Mouse (Mus musculus) CH12.LX (cell line): Measurements from ENCODE around the gene Slc17a4. TPM values are rescaled to one million over a fixed set of nuclear protein-coding genes. Genes with fewer than 3 reads are reported as not detected.

Experiments used
- DNase-seq: peaks from one replicate; pipeline ENCODE4 v3.0.0-alpha.2; 2013; ENCODE audit errors: extremely low read depth
- H3K27ac ChIP-seq: 2 replicates; pipeline ENCODE4 v1.5.1; 2012; ENCODE audit warnings: low read depth, mild to moderate bottlenecking, control low read depth, moderate library complexity; ENCODE audit not compliant: insufficient read depth
- H3K27me3 ChIP-seq: replicated peaks from 2 replicates; pipeline ENCODE3; 2012; ENCODE audit warnings: inconsistent platforms
- H3K36me3 ChIP-seq, 2 experiments: replicated peaks in 1 of 2; 2 replicates each; pipeline versions ENCODE3 to v1.6.1; 2012; ENCODE audit warnings: inconsistent platforms in 1 of 2, low read length in 1 of 2, mild to moderate bottlenecking in 1 of 2, mixed read lengths in 1 of 2, moderate library complexity in 1 of 2; ENCODE audit not compliant: control insufficient read depth in 1 of 2, insufficient read depth in 1 of 2
- H3K4me1 ChIP-seq, 2 experiments: 2 replicates each; pipeline ENCODE4 v1.6.1; 2012; ENCODE audit warnings: inconsistent platforms in 1 of 2, moderate library complexity in 1 of 2; ENCODE audit not compliant: insufficient read depth in 2 of 2, control insufficient read depth in 1 of 2
- H3K4me2 ChIP-seq: 2 replicates; pipeline ENCODE4 v1.6.1; 2012; ENCODE audit warnings: low read depth, mild to moderate bottlenecking, control low read depth; ENCODE audit not compliant: poor library complexity, insufficient read depth, severe bottlenecking
- H3K4me3 ChIP-seq, 3 experiments: fragments of 150-350 bp in 1 of 3; sonication (generic) in 1 of 3; replicated peaks in 1 of 3; 2 replicates each; pipeline versions ENCODE3 to v1.5.1; 2011 to 2012; ENCODE audit warnings: low read depth in 2 of 3, low read length in 2 of 3, mild to moderate bottlenecking in 2 of 3, moderate library complexity in 2 of 3, control low read depth in 1 of 3, improper control_type of control experiment in 1 of 3, inconsistent platforms in 1 of 3, mixed read lengths in 1 of 3; ENCODE audit not compliant: poor library complexity in 1 of 3
- H3K79me2 ChIP-seq: replicated peaks from 2 replicates; pipeline ENCODE4 v1.6.1; 2012; ENCODE audit warnings: mild to moderate bottlenecking, moderate library complexity; ENCODE audit not compliant: control insufficient read depth, poor library complexity, insufficient read depth, severe bottlenecking; ENCODE audit errors: extremely low read depth
- H3K9ac ChIP-seq: 2 replicates; pipeline ENCODE4 v1.6.1; 2012; ENCODE audit warnings: low read depth, mild to moderate bottlenecking, control low read depth, moderate library complexity; ENCODE audit not compliant: insufficient read depth
- H3K9me3 ChIP-seq: replicated peaks from 2 replicates; pipeline ENCODE3; 2012; ENCODE audit warnings: low read length, inconsistent platforms, mixed read lengths
- BHLHE40 ChIP-seq: IDR thresholded peaks from 2 replicates; pipeline ENCODE4 v1.6.1; 2011; ENCODE audit warnings: mild to moderate bottlenecking, low read depth, low read length, improper control_type of control experiment
- CTCF ChIP-seq, 2 experiments: IDR thresholded peaks in 1 of 2; conservative IDR thresholded peaks in 1 of 2; 2 replicates each; pipeline ENCODE4 v1.5.1; 2011 to 2012; ENCODE audit warnings: low read depth in 2 of 2, low read length in 2 of 2, improper control_type of control experiment in 1 of 2, inconsistent platforms in 1 of 2, mild to moderate bottlenecking in 1 of 2, moderate library complexity in 1 of 2
- EP300 ChIP-seq: IDR thresholded peaks from 2 replicates; pipeline ENCODE4 v1.6.1; 2011; ENCODE audit warnings: low read length, improper control_type of control experiment
- ETS1 ChIP-seq: conservative IDR thresholded peaks from 2 replicates; pipeline ENCODE4 v1.6.1; 2012; ENCODE audit warnings: low read depth, mild to moderate bottlenecking, inconsistent platforms, low read length, improper control_type of control experiment, moderate library complexity
- HCFC1 ChIP-seq: IDR thresholded peaks from 2 replicates; pipeline ENCODE4 v1.6.1; 2012; ENCODE audit warnings: low read depth, mild to moderate bottlenecking, inconsistent platforms, low read length, improper control_type of control experiment
- JUN ChIP-seq: IDR thresholded peaks from 2 replicates; pipeline ENCODE4 v1.6.1; 2011; ENCODE audit warnings: low read depth, mild to moderate bottlenecking, low read length, improper control_type of control experiment, moderate library complexity; ENCODE audit not compliant: insufficient read depth
- MAFK ChIP-seq: IDR thresholded peaks from 2 replicates; pipeline ENCODE4 v1.6.1; 2011; ENCODE audit warnings: low read length, improper control_type of control experiment; ENCODE audit not compliant: insufficient replicate concordance
- NRF1 ChIP-seq: IDR thresholded peaks from 2 replicates; pipeline ENCODE4 v1.6.1; 2014; ENCODE audit warnings: low read depth, mild to moderate bottlenecking, inconsistent platforms, low read length, improper control_type of control experiment, moderate library complexity
- PAX5 ChIP-seq: IDR thresholded peaks from 2 replicates; pipeline ENCODE4 v1.6.1; 2012; ENCODE audit warnings: low read length, inconsistent platforms, mixed read lengths
- POLR2AphosphoS2 ChIP-seq: IDR thresholded peaks from 2 replicates; pipeline ENCODE4 v1.6.1; 2011; ENCODE audit warnings: low read depth, low read length, improper control_type of control experiment
- RAD21 ChIP-seq: IDR thresholded peaks from 2 replicates; pipeline ENCODE4 v1.6.1; 2011; ENCODE audit warnings: low read depth, mild to moderate bottlenecking, low read length, improper control_type of control experiment, moderate library complexity
- RCOR1 ChIP-seq: conservative IDR thresholded peaks from 2 replicates; pipeline ENCODE4 v1.6.1; 2012; ENCODE audit warnings: low read depth, mild to moderate bottlenecking, inconsistent platforms, low read length, improper control_type of control experiment
- TCF12 ChIP-seq: IDR thresholded peaks from 2 replicates; pipeline ENCODE4 v1.6.1; 2014; ENCODE audit warnings: low read depth, mild to moderate bottlenecking, inconsistent platforms, low read length, improper control_type of control experiment
- UBTF ChIP-seq: IDR thresholded peaks from 2 replicates; pipeline ENCODE4 v1.6.1; 2012; ENCODE audit warnings: low read depth, mild to moderate bottlenecking, inconsistent platforms, low read length, improper control_type of control experiment, moderate library complexity
- USF1 ChIP-seq: IDR thresholded peaks from 2 replicates; pipeline ENCODE4 v1.6.1; 2014; ENCODE audit warnings: low read depth, mild to moderate bottlenecking, inconsistent platforms, low read length, improper control_type of control experiment
- USF2 ChIP-seq: conservative IDR thresholded peaks from 2 replicates; pipeline ENCODE4 v1.6.1; 2011; ENCODE audit warnings: low read depth, low read length, improper control_type of control experiment
- ZNF384 ChIP-seq: IDR thresholded peaks from 2 replicates; pipeline ENCODE4 v1.6.1; 2012; ENCODE audit warnings: low read depth, low read length, improper control_type of control experiment, inconsistent platforms
- dilution Hi-C: fragments of 300-500 bp; cut with MboI; formaldehyde crosslinking; loops from 2 replicates; pipeline ENCODE4 v1.14.3; 2020; ENCODE audit warnings: low sequenced_read_pairs; ENCODE audit not compliant: extremely low pct_unique_long_range_greater_than_20kb, extremely low pct_ligation_motif_present
- in situ Hi-C: fragments of 300-500 bp; cut with MboI; formaldehyde crosslinking; loops from 3 replicates; pipeline ENCODE4 v1.14.3; 2019; ENCODE audit warnings: low sequenced_read_pairs, low pct_ligation_motif_present, low pct_unique_long_range_greater_than_20kb, mixed read lengths
- polyA plus RNA-seq: library from polyadenylated mRNA; unstranded; fragments of >175 nt; gene quantifications from 2 replicates; pipeline ENCODE4 v1.2.1, GENCODE M21; 2012; ENCODE audit warnings: low read depth; ENCODE audit not compliant: insufficient read length
- total RNA-seq, 2 experiments: library from RNA; depleted of rRNA; stranded (reverse); fragments of 300-350 nt in 1 of 2; fragments of >200 nt in 1 of 2; gene quantifications; 2 replicates each; pipeline ENCODE4 v1.2.3; 2012 to 2014

Gene Slc17a4
- total and polyA plus RNA-seq, 3 experiments = 0.08 to 0.37 (median 0.35) TPM

DNA sequence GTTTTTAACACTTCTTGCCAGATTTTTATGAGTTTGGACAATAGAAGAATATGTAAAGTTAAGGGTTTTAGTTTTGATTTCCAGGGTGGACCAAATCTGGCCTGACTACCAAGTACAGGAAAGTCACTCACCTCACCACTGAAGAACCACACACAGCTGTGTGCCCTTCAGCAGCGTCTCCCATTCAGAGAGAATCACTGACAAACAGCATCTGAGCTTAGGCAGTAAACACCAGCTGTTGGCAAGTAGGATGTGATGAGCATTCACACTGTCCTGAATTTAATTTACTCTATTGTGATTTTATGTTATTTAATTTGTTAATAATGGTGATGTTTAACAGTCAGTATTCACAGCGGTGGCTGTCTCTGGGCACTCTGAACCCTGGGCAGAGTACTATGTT is 11.0 kb upstream of the Slc17a4 start:
- peaks cover 0 to 2% of the 10 kb centered on the region in 2 experiments; a peak in 3 of 4 replicates for H3K4me1 ChIP-seq
- DNase-seq = no peak
- dilution Hi-C loops = no loop called here
- no peak overlapping the region for H3K4me3 ChIP-seq
- no peak overlapping the region for H3K4me2 ChIP-seq
- no peaks in the 10 kb centered on the region for H3K9me3 ChIP-seq
- H3K9ac ChIP-seq = no peak overlapping the region
- H3K79me2 ChIP-seq = no peaks in the 10 kb centered on the region
- H3K27ac ChIP-seq = no peak overlapping the region
- no peaks in the 10 kb centered on the region for H3K36me3 ChIP-seq
- TF ChIP-seq ETS1 = no peak
- no peak for TF ChIP-seq PAX5
- TF ChIP-seq BHLHE40 = no peak
- no peak for TF ChIP-seq ZNF384
- TF ChIP-seq NRF1 = no peak
- no peak for TF ChIP-seq TCF12
- no peak for TF ChIP-seq RAD21
- no peak for TF ChIP-seq USF2
- TF ChIP-seq USF1 = no peak
- TF ChIP-seq RCOR1 = no peak
- no peak for TF ChIP-seq MAFK
- TF ChIP-seq POLR2AphosphoS2 = no peak
- TF ChIP-seq, all 38 proteins: peak for 0
- H3K27me3 ChIP-seq = no peaks in the 10 kb centered on the region
- in situ Hi-C loops = no loop called here

DNA sequence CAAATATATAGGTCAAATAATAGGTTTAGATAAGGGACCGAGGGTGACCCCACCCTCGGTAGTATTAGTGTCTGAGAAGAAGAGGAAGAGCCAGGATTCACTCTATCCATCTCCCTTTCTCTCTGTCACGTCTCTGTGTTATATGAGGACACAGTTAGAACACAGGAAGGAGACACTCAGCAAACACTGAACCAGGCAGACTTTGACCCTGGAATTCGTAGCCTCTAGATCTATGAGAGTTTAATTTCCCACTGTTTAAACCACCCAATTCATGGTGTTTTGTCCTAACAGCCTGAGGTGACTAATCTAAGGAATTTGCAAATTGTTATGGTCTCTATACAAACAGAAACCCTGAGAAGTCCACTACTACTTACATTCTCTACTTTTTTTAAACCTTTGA is 2.9 kb upstream of the Slc17a4 start:
- Histone ChIP-seq H3K36me3 (no peaks in the 10 kb centered on the region), H3K27me3 (no peaks in the 10 kb centered on the region), H3K4me2 (no peak overlapping the region), H3K4me1 (peaks cover 0 to 18% of the 10 kb centered on the region in 2 experiments; a peak in 3 of 4 replicates), H3K79me2 (no peaks in the 10 kb centered on the region), H3K4me3 (no peak overlapping the region), H3K27ac (no peak overlapping the region), H3K9ac (no peak overlapping the region), H3K9me3 (no peaks in the 10 kb centered on the region)
- TF ChIP-seq JUN (no peak), ZNF384 (no peak), CTCF (conservative IDR thresholded peaks at IDR 0.05 in 1 of 2, IDR thresholded peaks at IDR 0.05 in 1 of 2; ENCODE audit: low read depth in 2 of 2, low read length in 2 of 2) (no peak), HCFC1 (no peak), UBTF (no peak), POLR2AphosphoS2 (no peak), EP300 (no peak)
- dilution Hi-C loops = no loop called here
- in situ Hi-C loops = no loop called here
- DNase-seq = no peak
